Mouse (Mus musculus): Measurements from ENCODE around the gene Hira. TPM values are rescaled to one million over a fixed set of nuclear protein-coding genes. Genes with fewer than 3 reads are reported as not detected.
"Not testable (repeated sequence)": the region's sequence is repeated elsewhere in the genome, so short reads cannot be mapped to it uniquely, and the experiment has no call there.

The Hira gene
- total RNA-seq, 2 experiments from 2014 or later = 98.0 to 99.4 TPM

DNA sequence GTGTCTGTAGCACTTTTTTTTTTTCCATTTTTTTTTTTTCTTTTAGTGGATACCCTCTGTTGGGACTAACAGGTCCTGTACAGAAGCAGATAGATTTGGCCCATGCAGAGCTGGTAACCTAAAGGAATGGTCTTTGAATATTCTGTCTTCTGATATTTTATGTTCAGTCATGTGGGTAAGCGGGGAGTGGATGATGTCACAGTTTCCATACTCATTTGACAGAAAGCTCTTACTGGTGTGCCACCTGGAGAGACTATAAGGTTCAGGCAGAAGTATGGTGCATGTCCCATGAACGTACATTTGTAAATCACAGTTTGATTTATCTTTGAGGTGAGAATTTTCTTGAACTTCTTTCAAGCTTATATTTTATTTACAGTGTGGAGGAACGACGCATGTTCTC lies 39.2 kb downstream of the Hira start:
- DNase-seq (ENCODE audit: low spot score in 2 of 2) = no peak

DNA sequence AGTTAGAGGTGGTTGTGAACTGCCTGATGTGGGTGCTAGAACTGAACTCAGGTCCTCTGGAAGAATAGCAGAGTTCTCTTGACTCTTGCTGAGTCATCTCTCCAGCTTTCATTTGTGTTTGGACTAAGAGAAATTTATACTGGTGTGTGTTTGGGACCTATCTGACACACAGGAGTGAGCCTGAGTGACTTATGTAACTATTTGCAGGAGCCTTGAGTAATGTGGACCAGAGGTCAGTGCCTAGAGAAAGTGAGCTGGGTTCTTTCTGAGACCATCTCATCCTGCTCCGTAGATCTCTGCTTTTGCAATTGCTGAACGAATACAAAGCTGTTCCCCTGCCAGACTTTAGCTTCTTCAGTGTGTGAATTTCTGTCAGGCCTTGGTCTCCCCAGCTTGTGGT lies 44.9 kb downstream of the Hira start:
- no peak for DNase-seq (ENCODE audit: low spot score in 2 of 2)

DNA sequence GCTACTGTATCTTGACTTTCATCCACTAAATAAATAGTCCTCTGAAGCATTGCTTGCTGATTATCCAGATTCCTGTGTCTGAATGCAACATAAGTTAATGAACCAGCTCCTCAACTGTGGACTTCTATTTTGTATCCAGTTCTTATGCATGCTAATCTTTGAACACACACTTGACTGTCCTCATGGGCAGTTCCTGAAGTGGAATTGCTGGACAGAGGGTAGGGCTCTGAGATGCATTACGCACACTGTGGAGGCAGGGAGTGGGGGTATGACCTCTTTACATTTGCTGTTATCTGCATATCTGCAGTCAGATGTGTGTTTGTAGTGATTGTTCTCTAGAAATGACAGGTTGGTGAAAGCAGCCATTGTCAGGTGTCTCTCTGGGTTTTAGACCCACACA lies 51.1 kb downstream of the Hira start:
- no peak for DNase-seq (ENCODE audit: low spot score in 2 of 2)

DNA sequence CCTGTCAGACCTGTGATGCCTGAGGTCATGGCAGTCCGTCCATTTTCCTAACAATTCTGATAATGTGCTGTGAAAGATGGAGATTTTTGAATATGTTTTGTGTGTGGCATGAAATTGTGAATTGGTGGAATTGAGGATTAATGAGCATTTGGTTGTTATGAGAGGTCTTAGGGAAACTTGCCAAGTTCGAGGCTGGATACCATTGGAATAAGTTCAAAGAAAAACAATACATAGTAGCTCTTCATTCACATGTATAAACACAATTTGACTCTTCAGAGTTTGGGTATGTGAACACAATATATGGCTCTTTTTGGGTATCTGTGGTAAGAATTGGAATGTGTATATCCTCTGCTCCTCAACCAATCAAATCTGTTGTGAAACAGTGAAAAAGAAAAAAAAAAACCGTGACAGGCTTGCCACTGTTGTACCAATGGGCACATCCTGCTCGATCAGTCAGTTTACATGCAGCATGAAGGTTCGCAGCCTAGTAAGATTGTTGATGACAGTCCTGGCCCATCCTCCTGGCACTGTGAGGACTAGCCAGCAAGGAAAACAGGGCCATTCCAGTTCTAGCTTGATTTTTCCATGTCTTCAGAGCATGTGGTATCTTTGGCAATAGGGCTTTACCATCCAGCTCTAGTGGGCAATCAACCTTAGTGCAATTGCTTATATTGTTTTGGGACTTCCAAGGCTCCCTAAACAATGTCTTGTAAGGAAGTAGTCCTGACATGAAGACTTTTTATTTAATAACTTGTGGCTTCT lies 61.7 kb downstream of the Hira start:
- DNase-seq (ENCODE audit: low spot score in 2 of 2) = no peak

DNA sequence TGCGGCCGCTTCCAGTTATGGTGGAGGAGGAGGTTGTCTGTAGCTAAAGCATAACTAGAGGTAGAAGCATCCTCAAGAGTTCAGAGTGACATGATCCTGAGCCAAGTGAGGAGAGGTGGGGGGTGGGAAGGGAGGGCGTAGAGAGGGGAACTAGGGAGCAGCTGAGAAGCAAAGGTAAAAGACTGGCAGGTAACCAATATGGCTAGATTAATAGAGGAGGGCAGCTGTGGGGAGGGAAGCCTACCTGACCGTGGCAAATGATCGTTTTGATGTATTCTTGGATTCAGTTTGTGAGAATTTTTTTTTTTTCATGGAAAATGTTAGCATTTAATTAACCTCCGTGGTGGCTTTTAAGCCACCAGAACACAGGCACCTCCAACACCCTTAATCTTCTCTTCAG lies 67.1 kb downstream of the Hira start:
- no peak for DNase-seq (ENCODE audit: low spot score in 2 of 2)

DNA sequence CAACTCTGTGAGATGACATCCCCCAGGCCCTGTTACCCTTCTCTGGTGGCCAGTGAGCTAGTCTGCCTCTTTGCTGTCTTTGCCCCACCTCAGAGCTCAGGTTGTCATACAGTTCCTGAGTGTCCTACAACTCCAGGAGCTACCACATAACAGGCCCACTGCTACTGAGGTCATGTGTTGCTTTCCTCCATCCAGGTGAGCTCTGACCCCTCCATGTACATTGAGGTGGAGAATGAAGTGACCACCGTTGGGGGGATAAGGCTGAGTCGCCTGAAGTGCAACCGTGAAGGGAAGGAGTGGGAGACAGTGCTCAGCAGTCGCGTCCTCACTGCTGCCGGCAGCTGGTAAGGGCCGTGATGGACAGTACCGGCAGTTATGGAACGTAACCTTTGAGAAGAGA lies 72.1 kb downstream of the Hira start:
- no peak for DNase-seq (ENCODE audit: low spot score in 2 of 2)

DNA sequence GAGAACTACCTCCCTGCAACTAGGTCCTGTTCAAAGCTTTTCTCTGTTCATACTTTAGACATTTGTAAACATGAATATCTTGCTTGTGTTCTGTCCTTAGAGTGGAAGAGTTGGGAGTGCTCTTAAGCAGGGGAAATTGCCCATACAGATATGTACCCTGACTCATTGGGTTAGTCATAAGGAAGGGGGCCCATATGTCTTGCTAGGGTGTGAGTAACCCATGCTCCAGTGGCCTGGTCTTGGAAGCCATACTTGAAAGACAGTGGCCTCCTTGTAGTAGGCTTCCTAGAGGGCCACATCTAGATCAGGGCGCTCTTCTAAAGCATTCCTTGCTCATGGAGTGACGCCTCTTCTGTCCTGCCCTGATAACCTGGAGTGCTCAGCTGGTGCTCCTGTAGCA lies 73.5 kb downstream of the Hira start:
- DNase-seq (ENCODE audit: low spot score in 2 of 2) = no peak

DNA sequence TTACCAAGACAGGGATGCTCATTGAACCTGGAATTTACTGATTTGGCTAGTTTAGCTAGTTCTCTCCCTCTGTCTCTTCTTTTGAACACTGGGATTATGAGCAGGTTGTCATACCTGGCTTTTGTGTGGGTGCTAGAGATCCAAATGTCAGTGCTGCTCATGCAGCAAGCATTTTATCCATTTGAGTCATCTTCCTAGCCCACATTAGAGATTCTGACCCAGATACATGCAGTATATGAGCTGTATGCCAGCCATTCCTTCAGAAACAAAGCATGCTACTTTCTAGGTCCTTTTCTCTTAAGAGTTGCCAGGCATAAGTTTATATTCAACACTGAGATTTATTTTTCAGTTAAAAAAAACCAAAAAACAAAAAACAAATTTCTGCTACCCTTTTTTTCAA lies 76.0 kb downstream of the Hira start:
- DNase-seq (ENCODE audit: low spot score in 2 of 2) = no peak

DNA sequence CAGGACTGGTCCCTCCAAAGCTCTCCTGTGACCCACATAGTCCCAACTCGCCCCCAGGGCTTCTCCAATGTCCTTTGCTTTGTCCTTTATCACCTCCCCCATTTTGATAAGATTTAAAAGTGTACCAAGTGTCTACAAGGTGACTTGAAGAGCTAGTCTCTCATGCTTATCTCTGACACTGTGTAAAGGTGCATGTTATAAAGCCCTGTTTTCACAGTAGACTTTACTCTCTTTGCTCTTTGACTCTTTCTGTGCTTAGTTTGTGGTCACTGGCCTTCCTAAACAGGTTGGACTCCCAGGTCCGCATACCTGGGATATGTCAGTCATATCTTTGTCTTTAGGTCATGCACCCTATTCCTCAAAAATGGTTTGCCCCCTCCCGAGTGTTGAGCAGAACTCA lies 78.2 kb downstream of the Hira start:
- no peak for DNase-seq (ENCODE audit: low spot score in 2 of 2)

DNA sequence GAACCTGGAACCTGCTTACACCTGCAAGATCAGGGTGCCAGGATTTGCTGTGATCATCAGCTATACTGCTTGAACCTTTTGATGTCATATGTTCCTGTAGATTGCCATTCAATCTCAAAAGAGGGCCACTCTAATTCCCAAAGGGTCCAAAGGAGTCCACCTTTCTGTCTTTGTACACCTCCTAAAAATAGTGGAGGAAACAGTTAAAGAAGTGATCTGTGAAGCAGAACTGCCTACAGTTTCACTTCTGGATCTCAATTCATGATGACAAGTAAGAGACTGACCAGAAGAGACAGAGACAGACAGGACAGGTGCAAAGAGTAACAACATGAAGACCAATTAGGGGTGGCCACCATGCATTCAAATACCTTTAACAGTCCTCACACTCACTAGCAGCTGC lies 86.6 kb downstream of the Hira start:
- DNase-seq (ENCODE audit: low spot score in 2 of 2) = no peak

DNA sequence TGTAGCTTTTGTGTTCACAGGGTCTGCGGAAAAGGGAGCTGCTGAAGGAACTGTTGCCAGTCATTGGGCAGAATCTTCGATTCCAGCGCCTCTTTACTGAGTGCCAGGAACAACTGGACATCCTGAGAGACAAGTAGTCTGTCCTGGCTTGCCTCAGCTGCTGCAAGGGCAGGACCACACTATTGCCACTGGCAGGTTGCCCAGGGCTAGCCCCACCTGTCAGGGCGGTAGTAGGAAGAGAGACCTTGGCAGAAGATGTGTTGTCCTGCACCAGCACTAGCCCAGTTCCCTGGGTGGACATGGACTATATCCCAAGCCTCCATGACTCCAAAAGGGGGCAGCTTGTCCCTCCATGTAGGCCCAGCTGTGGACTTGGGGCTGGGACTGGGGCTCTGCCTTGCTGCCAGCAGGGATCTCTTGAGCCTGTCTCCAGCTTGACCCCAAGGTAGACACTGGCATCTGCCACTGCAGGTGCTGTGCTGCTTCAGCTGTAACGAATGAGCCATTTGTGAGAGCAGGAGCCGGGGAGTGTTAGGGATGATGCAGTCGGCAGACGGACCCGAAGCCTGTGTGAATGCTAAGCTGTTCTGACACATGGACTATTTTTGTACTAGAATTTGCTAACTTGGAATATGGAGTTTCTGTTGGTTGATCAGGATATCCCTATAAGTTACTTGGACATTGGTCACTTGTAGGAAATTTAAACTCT lies 92.7 kb downstream of the Hira start:
- no peak for DNase-seq (ENCODE audit: low spot score in 2 of 2)

DNA sequence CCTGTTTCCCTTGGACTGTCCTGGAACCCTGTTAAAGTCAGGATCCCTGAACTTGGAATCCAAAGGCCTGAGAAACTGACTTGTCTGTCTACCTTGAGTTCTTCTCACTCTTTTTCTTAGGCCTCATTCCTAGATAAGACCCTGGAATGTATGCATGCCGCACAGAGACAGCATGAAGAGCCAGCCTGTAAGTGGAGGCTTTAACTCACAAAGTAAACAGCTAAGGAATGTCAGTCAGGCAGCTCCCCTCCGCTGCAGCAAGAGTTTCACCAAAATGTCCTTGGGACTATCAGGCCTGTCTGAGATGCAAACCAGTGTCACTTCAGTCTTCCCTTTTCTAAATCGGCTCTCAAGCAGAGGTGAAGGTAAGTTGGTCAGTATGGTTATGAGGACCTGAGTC lies 94.0 kb downstream of the Hira start:
- no peak for DNase-seq (ENCODE audit: low spot score in 2 of 2)

DNA sequence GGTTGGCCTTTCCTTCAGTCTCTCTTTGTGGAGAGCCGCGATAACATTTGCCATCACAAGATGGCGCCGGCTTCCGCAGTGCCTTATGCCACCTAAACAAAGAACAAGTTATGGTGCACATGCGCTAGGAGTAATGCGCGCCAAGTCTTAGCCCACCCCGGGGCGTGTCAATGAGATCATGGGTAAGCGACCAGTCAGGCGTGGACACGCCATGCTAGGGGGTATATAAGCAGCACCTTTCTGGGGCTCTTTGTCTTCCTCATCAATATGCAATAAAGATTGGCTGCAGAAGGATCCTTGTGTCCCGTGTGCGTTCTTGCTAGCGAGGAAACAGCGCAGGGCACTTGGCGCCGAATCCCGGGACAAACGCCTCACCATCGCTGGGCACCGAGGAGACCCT lies 98.8 kb downstream of the Hira start:
- DNase-seq (ENCODE audit: low spot score in 2 of 2) = not testable (repeated sequence)

DNA sequence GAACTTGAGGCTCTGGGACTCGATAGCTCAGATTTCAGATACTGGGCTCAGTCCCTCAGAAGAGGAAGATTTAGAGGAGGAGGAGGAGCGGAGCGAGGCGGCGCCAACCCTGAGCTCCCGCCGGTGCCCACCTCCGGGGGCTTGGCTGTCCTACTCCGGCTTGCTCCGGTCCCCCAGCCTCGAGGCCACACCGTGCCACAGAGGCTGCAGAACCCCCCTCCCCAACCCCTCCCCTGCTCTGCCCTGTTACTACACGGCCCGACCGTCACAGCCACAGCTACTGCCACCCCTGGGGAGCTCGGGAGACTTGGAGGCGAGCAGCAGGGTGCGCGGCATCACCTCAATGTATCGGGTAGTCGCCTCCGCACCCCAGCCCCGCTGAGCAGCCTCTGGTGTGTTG lies 99.5 kb downstream of the Hira start:
- DNase-seq (ENCODE audit: low spot score in 2 of 2) = no peak

DNA sequence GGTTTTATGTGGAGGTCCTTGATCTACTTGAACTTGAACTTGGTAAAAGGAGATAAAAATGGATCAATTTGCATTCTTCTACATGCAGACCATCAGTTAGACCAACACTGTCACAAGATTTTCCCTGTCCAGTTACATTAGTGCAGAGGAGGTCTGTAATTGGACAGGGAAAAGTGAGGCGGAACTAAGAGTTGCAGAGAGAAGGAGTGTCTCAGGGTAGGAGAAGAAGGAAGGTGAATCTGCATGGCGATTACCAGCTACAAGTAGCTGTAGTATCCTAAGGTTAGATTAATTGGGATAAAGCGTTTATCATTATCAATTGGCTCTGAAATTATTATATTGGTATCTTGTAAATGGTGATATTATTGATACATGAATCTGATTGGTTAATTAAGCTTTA lies 109.5 kb downstream of the Hira start:
- no peak for DNase-seq (ENCODE audit: low spot score in 2 of 2)

DNA sequence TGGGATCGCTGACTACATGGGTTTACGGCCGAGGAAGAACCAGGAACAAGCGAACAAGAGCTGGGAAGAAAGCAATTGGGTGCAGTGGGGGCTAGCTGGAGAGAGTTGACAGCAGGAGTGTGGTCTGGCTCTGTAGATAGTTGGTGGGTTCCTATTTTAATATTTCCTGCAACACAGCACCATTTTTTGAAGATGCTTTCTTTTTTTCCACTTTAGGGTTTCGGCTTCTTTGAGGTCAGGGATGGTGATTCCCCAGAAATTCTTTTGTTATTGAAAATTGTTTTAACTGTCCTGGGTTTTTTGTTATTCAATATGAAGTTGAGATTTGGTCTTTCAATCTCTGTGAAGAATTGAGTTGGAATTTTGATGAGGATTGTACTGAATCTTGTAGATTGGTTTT lies 110.0 kb downstream of the Hira start:
- no peak for DNase-seq (ENCODE audit: low spot score in 2 of 2)

DNA sequence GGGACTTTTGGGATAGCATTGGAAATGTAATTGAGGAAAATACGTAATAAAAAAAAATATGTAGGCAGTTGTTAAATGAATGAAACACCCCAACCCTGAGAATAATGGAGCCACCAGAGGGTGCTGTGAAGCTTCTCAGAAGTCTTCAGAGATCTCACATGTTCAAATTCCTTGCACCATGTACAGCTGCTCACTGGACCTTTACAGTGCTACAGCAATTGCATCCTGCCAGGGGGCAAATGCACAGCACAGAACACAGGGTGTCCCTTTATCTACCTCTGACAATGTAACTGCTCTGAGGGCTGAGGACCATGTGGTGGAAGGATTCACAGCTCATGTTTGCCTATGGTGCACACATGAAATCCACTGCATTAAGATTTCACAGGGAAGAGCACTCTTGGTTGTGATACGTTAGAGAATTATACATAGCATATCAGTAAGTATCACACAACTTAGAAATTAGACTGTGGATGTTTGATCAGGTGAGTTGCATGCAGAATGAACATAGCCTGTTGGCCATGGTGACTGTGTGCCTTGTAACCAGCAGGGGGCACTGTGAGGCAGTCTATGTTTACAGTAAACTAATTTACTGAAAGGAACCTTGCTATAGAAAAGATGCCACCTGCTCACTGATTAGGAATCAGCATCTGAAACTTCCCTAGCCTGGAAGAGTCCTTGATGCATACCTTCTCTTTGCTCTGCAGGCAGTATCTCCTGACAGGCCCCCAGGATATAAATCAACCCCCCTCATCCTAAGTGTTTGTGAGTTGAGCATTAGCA lies 126.0 kb downstream of the Hira start:
- not testable (repeated sequence) for DNase-seq (ENCODE audit: low spot score in 2 of 2)

DNA sequence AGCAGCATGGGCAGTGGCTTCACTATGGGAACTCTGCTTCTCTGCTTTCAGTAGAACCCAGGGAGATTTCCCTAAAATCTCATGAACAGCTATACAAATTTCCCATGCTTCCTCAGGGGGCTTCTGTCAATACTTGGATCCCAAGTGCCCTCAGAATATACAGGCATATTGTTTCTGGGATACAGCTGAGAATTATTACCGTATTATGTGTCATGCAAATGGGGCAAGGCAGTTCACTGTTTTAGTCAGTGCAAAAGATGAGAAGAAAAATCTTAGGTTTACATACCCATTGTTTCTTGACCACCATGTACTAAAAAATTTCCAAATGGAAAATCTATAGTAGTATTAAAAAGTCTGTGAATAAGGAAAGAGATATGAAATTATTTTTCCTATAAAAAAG lies 126.9 kb downstream of the Hira start:
- DNase-seq (ENCODE audit: low spot score in 2 of 2) = no peak

DNA sequence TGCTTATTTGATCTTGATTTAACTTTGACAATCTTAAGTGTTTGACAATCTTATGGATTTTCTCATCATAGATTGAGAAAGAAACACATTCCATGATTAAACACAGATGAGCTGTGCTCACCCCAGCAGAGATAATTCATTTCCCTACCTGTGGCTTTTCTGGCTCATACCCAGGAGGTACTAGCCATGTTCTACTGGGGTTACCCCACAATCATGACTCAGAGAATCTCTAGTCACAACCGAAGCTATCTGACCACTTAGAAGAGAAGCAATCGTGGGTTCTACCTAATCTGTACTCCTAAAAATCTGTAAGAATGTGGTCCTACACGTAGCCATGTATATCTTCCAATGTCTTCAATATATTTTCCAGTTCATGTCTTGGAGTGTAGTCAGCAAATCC lies 128.5 kb downstream of the Hira start:
- no peak for DNase-seq (ENCODE audit: low spot score in 2 of 2)

DNA sequence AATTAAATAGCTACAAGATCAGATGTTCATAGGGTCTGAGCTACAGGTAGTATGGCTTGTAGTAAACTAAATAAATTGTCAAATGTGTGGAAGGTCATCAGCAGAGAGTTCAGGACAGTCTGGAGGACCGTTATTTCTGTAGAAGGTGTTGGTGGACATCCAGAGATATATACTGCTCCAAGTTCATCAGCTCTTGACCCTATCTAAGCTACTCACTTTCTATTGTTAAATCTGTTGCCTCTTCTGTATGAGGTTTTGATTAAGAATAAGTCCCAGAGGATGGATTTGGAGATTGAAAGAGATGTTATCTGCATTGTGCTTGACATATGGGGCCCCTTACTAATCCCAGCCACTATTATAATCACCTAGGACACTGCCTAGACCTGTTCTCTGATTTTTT lies 129.9 kb downstream of the Hira start:
- no peak for DNase-seq (ENCODE audit: low spot score in 2 of 2)

DNA sequence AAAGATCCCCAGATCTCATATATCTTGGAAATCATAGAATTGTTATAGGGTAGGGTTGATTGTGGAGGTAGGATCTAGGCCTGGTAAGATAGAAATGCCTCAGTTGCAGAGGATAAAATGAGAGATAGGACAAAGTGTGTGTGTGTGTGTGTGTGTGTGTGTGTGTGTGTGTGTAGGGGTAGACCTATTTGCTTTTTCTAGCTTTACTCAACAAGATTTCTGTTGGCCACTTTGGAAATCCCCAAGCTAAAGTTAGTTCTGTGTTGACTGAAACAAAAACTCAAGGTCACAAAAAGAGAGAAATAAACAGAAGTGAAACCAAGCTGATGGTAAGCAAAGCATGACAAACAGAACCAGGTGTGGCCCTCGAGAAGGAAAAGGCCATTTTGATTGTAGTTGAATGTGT lies 130.4 kb downstream of the Hira start:
- DNase-seq (ENCODE audit: low spot score in 2 of 2) = not testable (repeated sequence)

DNA sequence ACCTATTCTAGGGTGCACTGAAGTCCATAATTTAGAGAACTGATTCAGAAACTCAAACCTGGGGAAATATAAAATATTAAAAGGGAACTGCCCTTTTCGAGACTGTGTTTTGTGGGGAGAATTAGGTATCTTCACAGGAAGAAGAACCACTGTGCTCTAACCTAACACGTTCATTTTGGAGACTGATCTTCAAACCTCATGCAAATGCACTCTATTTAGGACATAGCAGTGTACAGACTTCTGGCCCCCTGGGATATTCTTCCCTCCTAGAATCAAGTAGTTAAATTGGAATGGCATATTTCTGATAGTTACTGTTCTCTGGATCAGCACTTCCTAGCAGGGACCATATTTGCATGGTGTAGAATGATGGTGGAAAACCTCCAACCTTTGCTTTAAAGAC lies 133.9 kb downstream of the Hira start:
- no peak for DNase-seq (ENCODE audit: low spot score in 2 of 2)

Measured in layer of hippocampus, postnatal 10 days (tissue).